Mouse (Mus musculus) ovary, postnatal 36 days (tissue): ENCODE results near the gene Intu.

Source experiments
- DNase-seq: peaks from one replicate; pipeline ENCODE4 v3.0.0; 2022; ENCODE audit warnings: low spot score, mixed read lengths

The Intu gene

GRCm38 (mm10) chr3:40527976-40528950 is 2.8 kb upstream of the Intu start:
- DNase-seq = peak; percentile 7

- no peak for DNase-seq
Observed at GRCm38 (mm10) chr3:40528958-40529357, 2.1 kb upstream of the Intu start.

- DNase-seq = no peak
Observed at GRCm38 (mm10) chr3:40530845-40531244, 241 bp upstream of the Intu start.

- DNase-seq = no peak
Observed at GRCm38 (mm10) chr3:40532256-40532655, 1.2 kb downstream of the Intu start.

- DNase-seq = no peak
Observed at GRCm38 (mm10) chr3:40534141-40534540, 3.1 kb downstream of the Intu start.

- DNase-seq = peak; percentile 88
Observed at GRCm38 (mm10) chr3:40540567-40541554, 9.8 kb downstream of the Intu start.

- DNase-seq = no peak
Observed at GRCm38 (mm10) chr3:40546621-40547020, 15.5 kb downstream of the Intu start.

- DNase-seq = no peak
Observed at GRCm38 (mm10) chr3:40652941-40653352, 121.9 kb downstream of the Intu start.

GRCm38 (mm10) chr3:40653582-40653981 is 122.5 kb downstream of the Intu start:
- no peak for DNase-seq

- peak; percentile 18 for DNase-seq
Observed at GRCm38 (mm10) chr3:40654028-40654427, 122.9 kb downstream of the Intu start.

- DNase-seq = no peak
Observed at GRCm38 (mm10) chr3:40655571-40655970, 124.5 kb downstream of the Intu start.

- DNase-seq = no peak
Observed at GRCm38 (mm10) chr3:40656339-40656738, 125.3 kb downstream of the Intu start.

- DNase-seq = no peak
Observed at GRCm38 (mm10) chr3:40660231-40660630, 129.1 kb downstream of the Intu start.

- DNase-seq = no peak
Observed at GRCm38 (mm10) chr3:40666109-40666508, 135.0 kb downstream of the Intu start.

GRCm38 (mm10) chr3:40666861-40667719 is 136.0 kb downstream of the Intu start:
- no peak for DNase-seq

- no peak for DNase-seq
Observed at GRCm38 (mm10) chr3:40668889-40669288, 137.8 kb downstream of the Intu start.

- no peak for DNase-seq
Observed at GRCm38 (mm10) chr3:40669395-40669794, 138.3 kb downstream of the Intu start.

GRCm38 (mm10) chr3:40673515-40673914 is 142.4 kb downstream of the Intu start:
- DNase-seq = no peak

GRCm38 (mm10) chr3:40674873-40675405 is 143.9 kb downstream of the Intu start:
- DNase-seq = no peak

- DNase-seq = no peak
Observed at GRCm38 (mm10) chr3:40678856-40679255, 147.8 kb downstream of the Intu start.

- no peak for DNase-seq
Observed at GRCm38 (mm10) chr3:40682404-40682803, 151.3 kb downstream of the Intu start.
